Mouse (Mus musculus) adrenal gland, postnatal 0 days (tissue): ENCODE measurements around the gene Fkbp10. TPM values are rescaled to one million over a fixed set of nuclear protein-coding genes. Genes with fewer than 3 reads are reported as not detected.

Source experiments
- microRNA-seq: library from miRNA; unstranded; fragments of <30 nt; microRNA quantifications from one replicate; pipeline ENCODE4, GENCODE M21; 2016; ENCODE audit warnings: borderline replicate concordance; ENCODE audit not compliant: insufficient number of aligned reads
- polyA plus RNA-seq: library from polyadenylated mRNA; unstranded; fragments of >200 nt; fragmentation: Nextera tagmentation; extraction: Ambion mirVana; gene quantifications from 2 replicates; pipeline ENCODE4 v1.2.1, GENCODE M21; 2015

The Fkbp10 gene
- polyA plus RNA-seq = 61.0 and 61.6 TPM in 2 replicates

DNA sequence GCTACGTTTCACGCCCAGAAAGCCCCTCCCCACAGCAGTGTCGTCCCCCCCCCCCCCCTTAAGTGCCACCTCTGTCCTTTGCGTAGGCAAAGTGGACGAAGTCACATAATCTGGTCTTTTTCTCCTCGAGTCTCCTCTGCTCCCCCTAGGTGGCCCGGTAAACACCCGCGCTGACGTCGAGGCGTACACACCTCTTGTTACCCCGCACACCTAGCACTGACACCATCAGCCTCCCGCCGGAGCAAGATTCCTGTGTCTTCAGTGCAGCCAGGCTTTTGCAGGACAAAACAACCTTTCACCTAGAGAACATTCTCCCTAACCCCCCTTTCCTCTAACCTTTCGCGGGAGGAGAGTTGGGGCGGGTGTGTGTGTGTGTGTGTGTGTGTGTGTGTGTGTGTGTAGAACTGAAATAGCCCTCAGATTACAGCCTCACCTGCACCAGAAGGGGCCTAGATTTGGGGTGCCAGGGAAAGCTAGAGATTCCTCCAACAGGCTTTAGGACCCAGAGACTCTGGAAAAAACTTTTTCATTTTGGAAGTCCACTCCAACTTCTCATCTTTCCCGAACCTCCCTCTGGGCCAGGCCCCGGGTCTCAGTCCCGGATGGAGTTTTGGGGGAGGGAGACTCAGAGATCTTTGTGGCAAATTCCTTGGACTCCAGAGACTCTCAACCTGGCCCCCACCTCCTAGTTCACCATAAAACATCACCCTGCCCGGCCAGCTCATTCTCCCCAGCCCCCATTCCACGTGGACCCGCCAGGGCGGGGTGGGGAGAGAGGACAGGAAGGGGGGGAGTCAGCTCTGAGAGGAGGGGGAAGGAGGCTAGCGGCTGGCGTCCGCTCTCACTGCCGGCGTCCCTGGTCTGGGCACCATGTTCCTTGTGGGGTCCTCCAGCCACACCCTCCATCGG lies at the start of gene Fkbp10:
TSS of gene Fkbp10 (plus strand) at position 784 of the 909 bp plus-strand sequence.

GRCm38 (mm10) chr11:100397600-100398389 lies 17.7 kb upstream of the Fkbp10 start, which contains the start of gene Jup:
TSS of gene Jup (minus strand) at chr11:100397763.

GRCm38 (mm10) chr11:100414021-100414913 lies 1.2 kb upstream of the Fkbp10 start, which contains the start of gene P3h4:
TSS of gene P3h4 (minus strand) at chr11:100414836.

DNA sequence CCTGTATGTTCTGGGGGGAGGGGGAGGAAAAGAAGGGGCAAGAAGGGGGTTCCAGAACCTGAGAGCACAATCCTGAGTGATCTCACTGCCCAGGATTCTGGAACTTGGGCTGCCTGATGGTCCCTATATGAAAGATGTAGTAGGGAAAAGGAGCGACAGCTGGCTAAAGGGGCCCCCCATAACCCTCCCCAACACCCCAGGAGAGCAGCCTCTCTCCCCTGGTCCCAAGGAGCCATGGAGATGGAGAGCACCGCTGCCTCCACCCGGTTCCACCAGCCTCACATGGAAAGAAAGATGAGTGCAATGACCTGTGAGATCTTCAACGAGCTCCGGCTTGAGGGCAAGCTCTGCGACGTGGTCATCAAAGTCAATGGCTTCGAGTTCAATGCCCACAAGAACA lies 26.3 kb downstream of the Fkbp10 start, which contains the start of the genes Nt5c3b and Klhl10:
TSS of gene Nt5c3b (minus strand) at position 12 of the 400 bp plus-strand sequence.
TSS of gene Klhl10 (plus strand) at position 121 of the 400 bp plus-strand sequence.

DNA sequence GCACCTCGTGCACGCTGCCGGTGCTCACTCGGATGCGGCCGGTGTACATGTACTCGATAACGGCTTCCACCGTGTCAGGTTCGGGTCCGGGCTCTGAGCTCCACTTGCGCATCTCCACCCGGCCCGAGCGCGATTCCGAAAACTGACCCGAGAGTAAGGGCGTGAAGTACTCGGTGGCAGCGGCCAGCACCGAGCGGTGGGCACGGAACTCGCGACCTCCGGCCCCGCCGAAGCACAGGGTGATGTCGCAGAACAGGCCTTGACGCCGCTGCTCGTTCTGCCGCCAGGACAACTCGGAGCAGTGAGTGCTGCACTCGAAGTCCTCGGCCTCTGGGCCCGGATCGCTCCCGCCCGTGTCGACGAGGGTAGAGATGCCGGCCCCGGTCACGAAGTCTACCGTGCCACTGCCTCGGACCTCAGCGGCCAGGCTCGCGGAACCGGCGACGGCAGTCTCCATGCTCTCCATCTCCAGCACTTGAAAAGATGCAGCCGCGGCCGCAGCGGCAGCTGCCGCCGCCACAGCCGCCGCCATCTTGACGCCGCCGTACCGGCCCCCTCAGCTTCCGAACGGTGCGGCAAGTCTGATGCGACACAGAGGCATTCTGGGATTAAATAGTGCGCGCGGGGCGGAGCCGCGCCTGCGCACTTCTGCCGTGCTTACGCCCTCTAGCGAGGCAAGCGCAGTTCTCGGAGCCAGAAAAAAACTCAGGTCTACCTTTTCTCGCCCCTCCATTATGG lies 56.9 kb downstream of the Fkbp10 start, which contains the start of gene Klhl11:
TSS of gene Klhl11 (minus strand) at position 545 of the 738 bp plus-strand sequence.

Small RNA genes within 50 kb of the gene (microRNA-seq; reads per million reads assigned to microRNA genes)
- gene Gm27374 = not detected

Other genes starting within 250 kb of the Fkbp10 start
- gene Krt9, start 222.5 kb upstream of the Fkbp10 start, polyA plus RNA-seq = 0.08 TPM in 1 of 2 replicates, not detected in the other
- 9.3 and 9.4 TPM in 2 replicates for gene Krt14, start 208.1 kb upstream of the Fkbp10 start, polyA plus RNA-seq
- not detected in 2 replicates for gene Krt16, start 166.8 kb upstream of the Fkbp10 start, polyA plus RNA-seq
- 0.72 and 0.82 TPM in 2 replicates for gene Krt17, start 154.7 kb upstream of the Fkbp10 start, polyA plus RNA-seq
- gene Krt42, start 145.8 kb upstream of the Fkbp10 start, polyA plus RNA-seq = not detected in 2 replicates
- 1,336 and 1,597 TPM in 2 replicates for gene Eif1, start 95.8 kb upstream of the Fkbp10 start, polyA plus RNA-seq
- 0.72 TPM in 1 of 2 replicates, not detected in the other for gene Gast, start 81.3 kb upstream of the Fkbp10 start, polyA plus RNA-seq
- gene Hap1, start 59.6 kb upstream of the Fkbp10 start, polyA plus RNA-seq = 59.6 and 68.7 TPM in 2 replicates
- 48.8 and 57.2 TPM in 2 replicates for gene Jup, start 17.9 kb upstream of the Fkbp10 start, polyA plus RNA-seq
- 52.1 and 53.7 TPM in 2 replicates for gene P3h4, start 861 bp upstream of the Fkbp10 start, polyA plus RNA-seq
- 137 and 142 TPM in 2 replicates for gene Nt5c3b, start 26.1 kb downstream of the Fkbp10 start, polyA plus RNA-seq
- gene Klhl10, start 26.2 kb downstream of the Fkbp10 start, polyA plus RNA-seq = 0.39 and 0.88 TPM in 2 replicates
- 3.5 and 5.8 TPM in 2 replicates for gene Klhl11, start 57.0 kb downstream of the Fkbp10 start, polyA plus RNA-seq
- gene Acly, start 112.3 kb downstream of the Fkbp10 start, polyA plus RNA-seq = 194 and 398 TPM in 2 replicates
- gene Ttc25, start 129.9 kb downstream of the Fkbp10 start, polyA plus RNA-seq = 0.84 and 1.9 TPM in 2 replicates
- gene Cnp, start 159.2 kb downstream of the Fkbp10 start, polyA plus RNA-seq = 53.5 and 65.6 TPM in 2 replicates
- gene Nkiras2, start 203.5 kb downstream of the Fkbp10 start, polyA plus RNA-seq = 42.2 and 47.3 TPM in 2 replicates
- 99.2 and 155 TPM in 2 replicates for gene Dnajc7, start 204.5 kb downstream of the Fkbp10 start, polyA plus RNA-seq